Mouse (Mus musculus): ENCODE results near the gene Dnmt1. TPM values are rescaled to one million over a fixed set of nuclear protein-coding genes. Genes with fewer than 3 reads are reported as not detected.
"Not testable (repeated sequence)": the region's sequence is repeated elsewhere in the genome, so short reads cannot be mapped to it uniquely, and the experiment has no call there.

Dnmt1 gene
- 85.1 and 87.5 TPM in 2 replicates for polyA plus RNA-seq (2014; fragmentation: Nextera tagmentation; extraction: Ambion mirVana)

DNA sequence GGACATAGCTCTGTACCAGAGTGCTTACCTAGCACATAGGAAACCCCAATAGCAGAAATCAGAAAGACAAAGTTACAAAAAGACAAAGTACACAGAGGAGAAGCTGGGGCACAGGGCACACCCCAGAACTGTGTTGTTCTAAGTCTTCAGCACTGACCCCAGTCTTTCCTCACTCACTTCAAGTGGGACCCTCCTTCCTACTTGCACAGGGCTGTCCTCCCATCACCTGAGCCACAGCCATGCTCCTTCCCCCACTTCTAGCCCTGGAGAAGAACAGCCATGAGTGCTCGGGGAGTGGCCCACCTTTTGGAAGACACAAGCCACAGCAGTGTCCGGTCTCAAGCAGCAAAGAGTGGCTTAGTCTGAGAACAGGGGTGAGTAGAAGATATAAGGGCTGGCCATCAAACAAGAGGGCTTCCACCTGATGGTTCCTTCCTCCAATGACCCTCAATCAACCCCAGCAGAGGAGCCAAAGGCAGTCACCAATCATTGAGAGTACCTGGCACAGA, at the start of gene Dnmt1:
Dnmt1 (minus strand) TSS at position 459 of the 509 bp plus-strand sequence.
- Histone ChIP-seq H3K27ac (ENCODE audit: low read depth, low read length) (no peak within 1 kb of the TSS), H3K4me3 (ENCODE audit: low read depth, low read length) (no peak within 1 kb of the TSS), H3K4me1 (replicated peaks; ENCODE audit: control insufficient read depth, insufficient read depth, low read length) (0 out of 2 replicates have a peak, but pooled peaks cover 2% of the 10 kb centered on the region), H3K4me2 (no peak within 1 kb of the TSS), H3K9me3 (ENCODE audit: control insufficient read depth, low read length) (no peaks in the 10 kb centered on the region), H3K36me3 (ENCODE audit: control insufficient read depth, insufficient read depth, low read length) (no peaks in the 10 kb centered on the region), H3K9ac (ENCODE audit: low read depth, low read length) (no peak within 1 kb of the TSS), H3K27me3 (replicated peaks; ENCODE audit: control insufficient read depth, insufficient read depth, low read length) (no peaks in the 10 kb centered on the region)
- WGBS = 86% methylated on average over 2 of the region's 2 CpGs
- DNase-seq (ENCODE audit: low spot score) (no peak), ATAC-seq (replicated peaks; ENCODE audit: low FRiP score) (no peak)

- WGBS = 83% methylated on average over 7 of the region's 7 CpGs
- Histone ChIP-seq H3K36me3 (ENCODE audit: control insufficient read depth, insufficient read depth, low read length) (peaks cover 16% of the 10 kb centered on the region), H3K27ac (ENCODE audit: low read depth, low read length) (no peak overlapping the region)
These were observed 48.3 kb upstream of the Dnmt1 start for GRCm38 (mm10) chr9:21008007-21008406.

DNA sequence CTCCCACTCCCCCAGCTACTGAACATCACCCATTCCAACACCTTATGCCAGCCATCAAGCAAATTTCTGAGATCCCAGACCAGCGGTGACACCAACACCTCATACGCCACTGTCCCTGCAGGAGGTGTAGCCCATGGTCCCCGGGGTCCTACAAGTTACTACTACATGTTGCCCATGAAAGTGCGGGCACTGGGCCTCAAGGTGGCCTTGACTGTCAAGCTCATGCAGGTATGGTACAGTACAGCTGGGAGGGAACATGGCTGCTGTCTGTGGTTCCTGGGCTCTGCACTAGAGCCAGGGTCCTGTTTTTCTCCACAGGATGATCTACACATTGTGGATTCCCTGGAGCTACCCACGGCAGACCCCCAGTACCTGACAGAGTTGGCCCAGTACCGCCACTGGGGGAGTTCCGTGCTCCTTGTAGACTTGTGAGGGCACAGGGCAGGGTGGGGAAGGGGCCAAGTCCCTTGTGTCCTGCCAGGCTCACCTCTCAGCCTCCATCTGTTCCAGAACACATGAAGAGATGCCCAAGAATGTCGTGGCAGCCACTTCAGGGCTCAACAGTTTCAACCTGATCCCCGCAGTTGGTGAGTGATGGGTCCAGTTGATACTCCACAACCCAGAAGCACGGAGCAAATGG, 47.7 kb upstream of the Dnmt1 start:
- 0 out of 2 replicates have a peak, but pooled peaks cover 8% of the 10 kb centered on the region for H3K4me1 ChIP-seq (replicated peaks; ENCODE audit: control insufficient read depth, insufficient read depth, low read length)
- H3K27ac ChIP-seq (ENCODE audit: low read depth, low read length) = no peak overlapping the region
- WGBS = 89% methylated on average over 10 of the region's 10 CpGs
- H3K27me3 ChIP-seq (replicated peaks; ENCODE audit: control insufficient read depth, insufficient read depth, low read length) = no peaks in the 10 kb centered on the region
- H3K9me3 ChIP-seq (ENCODE audit: control insufficient read depth, low read length) = no peaks in the 10 kb centered on the region
- H3K4me2 ChIP-seq = no peak overlapping the region
- H3K4me3 ChIP-seq (ENCODE audit: low read depth, low read length) = no peak overlapping the region
- no peak for DNase-seq (ENCODE audit: low spot score)
- H3K9ac ChIP-seq (ENCODE audit: low read depth, low read length) = no peak overlapping the region
- ATAC-seq (replicated peaks; ENCODE audit: low FRiP score) = no peak
- H3K36me3 ChIP-seq (ENCODE audit: control insufficient read depth, insufficient read depth, low read length) = peaks cover 16% of the 10 kb centered on the region

More at GRCm38 (mm10) chr9:21008007-21008406, 48.3 kb upstream of the Dnmt1 start:
- Histone ChIP-seq H3K4me3 (ENCODE audit: low read depth, low read length) (no peak overlapping the region), H3K4me2 (no peak overlapping the region), H3K9ac (ENCODE audit: low read depth, low read length) (no peak overlapping the region), H3K9me3 (ENCODE audit: control insufficient read depth, low read length) (no peaks in the 10 kb centered on the region), H3K27me3 (replicated peaks; ENCODE audit: control insufficient read depth, insufficient read depth, low read length) (no peaks in the 10 kb centered on the region), H3K4me1 (replicated peaks; ENCODE audit: control insufficient read depth, insufficient read depth, low read length) (0 out of 2 replicates have a peak, but pooled peaks cover 10% of the 10 kb centered on the region)
- DNase-seq (ENCODE audit: low spot score) (no peak), ATAC-seq (replicated peaks; ENCODE audit: low FRiP score) (no peak)

DNA sequence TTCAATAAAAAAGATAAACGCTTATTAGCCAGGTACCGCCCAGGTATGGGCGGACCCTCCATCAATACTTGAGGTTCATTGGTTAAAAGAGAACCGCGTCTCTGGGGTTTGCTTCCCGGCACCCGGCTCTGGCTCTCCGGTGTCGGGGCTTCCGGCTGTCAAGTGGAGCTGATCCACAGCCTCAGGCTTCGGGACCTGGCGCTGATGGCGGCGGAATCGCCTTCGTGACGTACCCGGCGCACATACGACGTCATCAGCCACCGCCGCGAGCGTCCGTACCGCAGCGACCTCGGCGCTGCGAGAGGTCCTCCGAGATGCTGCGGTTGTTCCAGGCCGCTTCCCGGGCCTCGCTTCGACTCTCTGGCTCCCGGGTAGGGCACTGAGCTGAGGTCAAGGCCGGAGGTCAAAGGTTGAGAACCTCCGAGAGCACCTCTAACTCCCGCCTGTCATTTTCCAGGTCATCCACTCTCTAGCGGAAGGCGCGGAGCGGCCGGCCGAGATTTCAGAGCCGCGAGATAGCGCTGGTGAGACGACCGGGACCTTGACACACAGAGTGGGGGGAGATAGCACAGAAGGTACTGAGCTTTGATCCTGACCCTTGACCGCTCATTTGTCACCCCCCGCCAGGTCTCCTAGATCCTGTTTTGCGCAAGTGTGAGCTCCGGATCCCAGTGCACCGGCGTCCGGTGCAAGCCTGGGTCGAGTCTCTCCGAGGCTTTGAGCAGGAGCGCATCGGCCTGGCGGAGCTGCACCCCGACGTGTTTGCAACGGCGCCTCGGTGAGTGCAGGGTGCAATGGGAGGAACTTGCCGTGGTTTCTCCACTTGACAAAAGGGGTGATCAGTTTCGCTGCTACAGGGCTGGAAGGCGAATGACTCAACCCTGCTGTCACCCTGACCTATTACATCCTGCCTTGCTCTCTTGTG, 43.2 kb upstream of the Dnmt1 start, which contains the start of gene Mrpl4:
Mrpl4 (plus strand) TSS at position 112 of the 925 bp plus-strand sequence.
- peak within 1 kb of the TSS; percentile 95 for H3K4me2 ChIP-seq
- H3K27me3 ChIP-seq (replicated peaks; ENCODE audit: control insufficient read depth, insufficient read depth, low read length) = no peaks in the 10 kb centered on the region
- ATAC-seq (replicated peaks; ENCODE audit: low FRiP score) (peak; percentile 78), DNase-seq (ENCODE audit: low spot score) (peak; percentile 90)
- H3K36me3 ChIP-seq (ENCODE audit: control insufficient read depth, insufficient read depth, low read length) = peaks cover 16% of the 10 kb centered on the region
- H3K27ac ChIP-seq (ENCODE audit: low read depth, low read length) = peak within 1 kb of the TSS; percentile 77
- under 1% methylated on average over 72 of the region's 72 CpGs for WGBS
- H3K4me1 ChIP-seq (replicated peaks; ENCODE audit: control insufficient read depth, insufficient read depth, low read length) = 0 out of 2 replicates have a peak, but pooled peaks cover 2% of the 10 kb centered on the region
- peak within 1 kb of the TSS; percentile 88 for H3K4me3 ChIP-seq (ENCODE audit: low read depth, low read length)
- peak within 1 kb of the TSS; percentile 80 for H3K9ac ChIP-seq (ENCODE audit: low read depth, low read length)
- no peaks in the 10 kb centered on the region for H3K9me3 ChIP-seq (ENCODE audit: control insufficient read depth, low read length)

GRCm38 (mm10) chr9:21002270-21002626, 42.6 kb upstream of the Dnmt1 start:
- WGBS = 11% methylated on average over 7 of the region's 7 CpGs
- H3K4me2 ChIP-seq = peak overlapping the region; percentile 95
- H3K27ac ChIP-seq (ENCODE audit: low read depth, low read length) = peak overlapping the region; percentile 77; the same call in 1 of the 2 replicates
- no peaks in the 10 kb centered on the region for H3K27me3 ChIP-seq (replicated peaks; ENCODE audit: control insufficient read depth, insufficient read depth, low read length)
- peak; percentile 26 for ATAC-seq (replicated peaks; ENCODE audit: low FRiP score)
- 0 out of 2 replicates have a peak, but pooled peaks cover 2% of the 10 kb centered on the region for H3K4me1 ChIP-seq (replicated peaks; ENCODE audit: control insufficient read depth, insufficient read depth, low read length)
- no peaks in the 10 kb centered on the region for H3K9me3 ChIP-seq (ENCODE audit: control insufficient read depth, low read length)
- peaks cover 10% of the 10 kb centered on the region for H3K36me3 ChIP-seq (ENCODE audit: control insufficient read depth, insufficient read depth, low read length)
- H3K9ac ChIP-seq (ENCODE audit: low read depth, low read length) = peak overlapping the region; percentile 80
- DNase-seq (ENCODE audit: low spot score) = no peak
- peak overlapping the region; percentile 88 for H3K4me3 ChIP-seq (ENCODE audit: low read depth, low read length)

DNA sequence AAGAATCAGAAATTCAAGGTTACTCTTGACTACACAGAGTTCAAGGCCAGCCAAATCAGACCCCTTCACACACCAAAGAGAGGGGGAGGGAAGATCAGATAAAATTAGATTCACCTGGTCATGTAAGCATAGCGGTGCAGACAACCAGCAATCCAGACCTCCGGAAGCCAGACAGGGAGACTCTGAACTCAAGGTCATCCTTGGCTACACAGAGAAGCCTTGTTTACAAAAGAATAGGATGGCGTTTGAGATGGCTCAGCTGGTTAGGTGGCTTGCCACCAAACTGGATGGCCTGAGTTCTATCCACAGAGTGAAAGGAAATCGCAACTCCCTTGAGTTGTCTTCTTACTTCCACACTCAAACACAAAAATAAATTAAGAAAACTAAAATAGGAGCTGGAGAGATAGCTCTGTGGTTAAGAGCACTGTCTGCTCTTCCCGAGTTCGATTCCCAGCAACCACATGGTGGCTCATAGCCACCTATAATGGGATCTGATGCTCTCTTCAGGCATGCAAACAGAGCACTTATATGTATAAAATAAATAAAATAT, 42.0 kb upstream of the Dnmt1 start:
- Histone ChIP-seq H3K27me3 (replicated peaks; ENCODE audit: control insufficient read depth, insufficient read depth, low read length) (no peaks in the 10 kb centered on the region), H3K36me3 (ENCODE audit: control insufficient read depth, insufficient read depth, low read length) (peaks cover 6% of the 10 kb centered on the region; the same call in 1 of the 2 replicates), H3K4me3 (ENCODE audit: low read depth, low read length) (no peak overlapping the region), H3K9ac (ENCODE audit: low read depth, low read length) (no peak overlapping the region), H3K4me2 (peak overlapping the region; percentile 95; the same call in 1 of the 2 replicates), H3K9me3 (ENCODE audit: control insufficient read depth, low read length) (no peaks in the 10 kb centered on the region), H3K4me1 (replicated peaks; ENCODE audit: control insufficient read depth, insufficient read depth, low read length) (0 out of 2 replicates have a peak, but pooled peaks cover 2% of the 10 kb centered on the region), H3K27ac (ENCODE audit: low read depth, low read length) (no peak overlapping the region)
- DNase-seq (ENCODE audit: low spot score) = no peak
- 67% methylated on average over 6 of the region's 6 CpGs for WGBS
- ATAC-seq (replicated peaks; ENCODE audit: low FRiP score) = no peak

GRCm38 (mm10) chr9:21000811-21001210, 41.1 kb upstream of the Dnmt1 start:
- no peak overlapping the region for H3K27ac ChIP-seq (ENCODE audit: low read depth, low read length)
- DNase-seq (ENCODE audit: low spot score) = no peak
- 0 out of 2 replicates have a peak, but pooled peaks cover 2% of the 10 kb centered on the region for H3K36me3 ChIP-seq (ENCODE audit: control insufficient read depth, insufficient read depth, low read length)
- no peak overlapping the region for H3K4me3 ChIP-seq (ENCODE audit: low read depth, low read length)
- no peak overlapping the region for H3K4me2 ChIP-seq
- 0 out of 2 replicates have a peak, but pooled peaks cover 2% of the 10 kb centered on the region for H3K4me1 ChIP-seq (replicated peaks; ENCODE audit: control insufficient read depth, insufficient read depth, low read length)
- no peaks in the 10 kb centered on the region for H3K9me3 ChIP-seq (ENCODE audit: control insufficient read depth, low read length)
- no peaks in the 10 kb centered on the region for H3K27me3 ChIP-seq (replicated peaks; ENCODE audit: control insufficient read depth, insufficient read depth, low read length)
- no peak for ATAC-seq (replicated peaks; ENCODE audit: low FRiP score)
- H3K9ac ChIP-seq (ENCODE audit: low read depth, low read length) = no peak overlapping the region

- not testable (repeated sequence) for H3K4me3 ChIP-seq (ENCODE audit: low read depth, low read length); H3K27me3 ChIP-seq (replicated peaks; ENCODE audit: control insufficient read depth, insufficient read depth, low read length); H3K27ac ChIP-seq (ENCODE audit: low read depth, low read length); H3K4me1 ChIP-seq (replicated peaks; ENCODE audit: control insufficient read depth, insufficient read depth, low read length); H3K9me3 ChIP-seq (ENCODE audit: control insufficient read depth, low read length); H3K4me2 ChIP-seq; DNase-seq (ENCODE audit: low spot score); ATAC-seq (replicated peaks; ENCODE audit: low FRiP score); H3K36me3 ChIP-seq (ENCODE audit: control insufficient read depth, insufficient read depth, low read length); H3K9ac ChIP-seq (ENCODE audit: low read depth, low read length)
- WGBS = 68% methylated on average over 1 of the region's 1 CpGs
These were observed 38.6 kb upstream of the Dnmt1 start for GRCm38 (mm10) chr9:20998337-20998736.

Measured in liver, embryonic 11.5 days (tissue).